Mouse (Mus musculus): Measurements from ENCODE around the gene Cyp39a1. TPM values are rescaled to one million over a fixed set of nuclear protein-coding genes. Genes with fewer than 3 reads are reported as not detected.
A peak's percentile ranks its signal among the peaks of the same experiment; 100 is the strongest.

Gene Cyp39a1
- polyA plus RNA-seq, 1 experiment from 2014 or later = 18.7 TPM

- Histone ChIP-seq H3K9ac (replicated peaks) (no peak overlapping the region), H3K9me3 (0 out of 2 replicates have a peak, but pooled peaks cover 2% of the 10 kb centered on the region), H3K4me2 (replicated peaks) (no peak overlapping the region), H3K4me3 (replicated peaks) (no peak overlapping the region), H3K36me3 (peaks cover 8% of the 10 kb centered on the region), H3K27ac (no peak overlapping the region), H3K27me3 (no peaks in the 10 kb centered on the region), H3K4me1 (replicated peaks) (no peaks in the 10 kb centered on the region)
- no peak for ATAC-seq
- 88% methylated on average over 9 of the region's 9 CpGs for WGBS
Observed at GRCm38 (mm10) chr17:43689591-43689990, 22.4 kb downstream of the Cyp39a1 start.

GRCm38 (mm10) chr17:43698997-43699649 is 31.9 kb downstream of the Cyp39a1 start:
- peak overlapping the region; percentile 48 for H3K4me2 ChIP-seq (replicated peaks)
- peaks cover 3% of the 10 kb centered on the region; the same call in 1 of the 2 replicates for H3K4me1 ChIP-seq (replicated peaks)
- H3K4me3 ChIP-seq (replicated peaks) = no peak overlapping the region
- WGBS = 38% methylated on average over 14 of the region's 14 CpGs
- H3K9me3 ChIP-seq = 0 out of 2 replicates have a peak, but pooled peaks cover 3% of the 10 kb centered on the region
- H3K36me3 ChIP-seq = peaks cover 6% of the 10 kb centered on the region; the same call in 1 of the 2 replicates
- no peak overlapping the region for H3K27ac ChIP-seq
- H3K9ac ChIP-seq (replicated peaks) = 0 out of 2 replicates have a peak overlapping the region, but pooled peaks have one; percentile 39
- peak; percentile 89 for ATAC-seq
- H3K27me3 ChIP-seq = no peaks in the 10 kb centered on the region

DNA sequence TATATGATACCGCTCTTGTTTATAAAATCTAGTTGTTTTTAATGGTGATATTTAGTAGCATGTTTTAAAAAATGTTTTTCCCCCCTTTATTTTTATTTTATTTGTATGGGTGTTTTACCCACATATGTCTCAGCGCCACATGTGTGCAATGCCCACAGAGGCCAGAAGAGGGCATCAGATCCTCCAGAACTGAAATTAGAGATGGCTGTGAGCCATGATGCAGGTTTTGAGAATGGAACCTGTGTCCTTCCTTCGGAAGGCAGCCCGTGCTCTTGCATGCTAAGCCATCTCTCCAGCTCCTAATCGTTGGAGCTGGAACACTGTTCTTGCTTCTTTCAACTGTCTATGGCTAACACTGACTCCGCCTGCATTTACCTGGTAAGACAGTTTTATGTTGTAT is 33.8 kb downstream of the Cyp39a1 start:
- Histone ChIP-seq H3K4me3 (replicated peaks) (no peak overlapping the region), H3K36me3 (peaks cover 3% of the 10 kb centered on the region; the same call in 1 of the 2 replicates), H3K4me2 (replicated peaks) (no peak overlapping the region), H3K27me3 (no peaks in the 10 kb centered on the region), H3K9ac (replicated peaks) (no peak overlapping the region), H3K27ac (no peak overlapping the region), H3K4me1 (replicated peaks) (peaks cover 3% of the 10 kb centered on the region; the same call in 1 of the 2 replicates), H3K9me3 (no peaks in the 10 kb centered on the region)
- 74% methylated on average over 6 of the region's 6 CpGs for WGBS
- no peak for ATAC-seq

- Histone ChIP-seq H3K9ac (replicated peaks) (no peak overlapping the region), H3K27ac (no peak overlapping the region), H3K9me3 (no peaks in the 10 kb centered on the region), H3K4me2 (replicated peaks) (no peak overlapping the region), H3K36me3 (no peaks in the 10 kb centered on the region; the same call in 1 of the 2 replicates), H3K4me3 (replicated peaks) (no peak overlapping the region), H3K27me3 (no peaks in the 10 kb centered on the region), H3K4me1 (replicated peaks) (no peaks in the 10 kb centered on the region)
- ATAC-seq = no peak
- WGBS = 92% methylated on average over 12 of the region's 12 CpGs
Observed at GRCm38 (mm10) chr17:43704216-43704930, 37.1 kb downstream of the Cyp39a1 start.

DNA sequence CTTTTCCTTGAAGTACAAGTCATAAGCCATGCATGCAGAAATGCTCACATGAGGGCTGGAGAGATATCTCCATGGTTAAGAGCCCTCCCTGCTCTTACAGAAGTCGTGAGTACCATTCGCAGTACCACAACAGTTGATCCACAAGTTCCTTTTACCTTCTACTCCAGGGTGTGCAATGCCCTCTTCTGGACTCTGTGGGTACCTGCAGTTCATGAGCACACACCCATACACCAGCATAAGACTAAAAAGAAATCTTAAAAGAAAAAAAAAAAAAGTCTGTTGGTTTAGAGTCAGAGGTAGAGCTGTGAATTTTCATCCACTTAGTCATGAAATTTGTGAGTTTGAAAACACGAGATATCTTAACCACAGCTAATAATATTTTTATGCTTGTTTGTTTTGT is 39.5 kb downstream of the Cyp39a1 start:
- H3K9me3 ChIP-seq = no peaks in the 10 kb centered on the region
- no peaks in the 10 kb centered on the region for H3K4me1 ChIP-seq (replicated peaks)
- H3K27me3 ChIP-seq = no peaks in the 10 kb centered on the region
- H3K27ac ChIP-seq = no peak overlapping the region
- H3K9ac ChIP-seq (replicated peaks) = no peak overlapping the region
- no peak overlapping the region for H3K4me3 ChIP-seq (replicated peaks)
- no peaks in the 10 kb centered on the region; the same call in 1 of the 2 replicates for H3K36me3 ChIP-seq
- no peak overlapping the region for H3K4me2 ChIP-seq (replicated peaks)
- no peak for ATAC-seq
- WGBS = 94% methylated on average over 3 of the region's 3 CpGs

GRCm38 (mm10) chr17:43707254-43707653 is 40.0 kb downstream of the Cyp39a1 start:
- no peaks in the 10 kb centered on the region; the same call in 1 of the 2 replicates for H3K36me3 ChIP-seq
- ATAC-seq = no peak
- H3K4me1 ChIP-seq (replicated peaks) = no peaks in the 10 kb centered on the region
- WGBS = 82% methylated on average over 3 of the region's 3 CpGs
- H3K9me3 ChIP-seq = no peaks in the 10 kb centered on the region
- H3K9ac ChIP-seq (replicated peaks) = no peak overlapping the region
- no peaks in the 10 kb centered on the region for H3K27me3 ChIP-seq
- no peak overlapping the region for H3K4me3 ChIP-seq (replicated peaks)
- no peak overlapping the region for H3K27ac ChIP-seq
- no peak overlapping the region for H3K4me2 ChIP-seq (replicated peaks)

DNA sequence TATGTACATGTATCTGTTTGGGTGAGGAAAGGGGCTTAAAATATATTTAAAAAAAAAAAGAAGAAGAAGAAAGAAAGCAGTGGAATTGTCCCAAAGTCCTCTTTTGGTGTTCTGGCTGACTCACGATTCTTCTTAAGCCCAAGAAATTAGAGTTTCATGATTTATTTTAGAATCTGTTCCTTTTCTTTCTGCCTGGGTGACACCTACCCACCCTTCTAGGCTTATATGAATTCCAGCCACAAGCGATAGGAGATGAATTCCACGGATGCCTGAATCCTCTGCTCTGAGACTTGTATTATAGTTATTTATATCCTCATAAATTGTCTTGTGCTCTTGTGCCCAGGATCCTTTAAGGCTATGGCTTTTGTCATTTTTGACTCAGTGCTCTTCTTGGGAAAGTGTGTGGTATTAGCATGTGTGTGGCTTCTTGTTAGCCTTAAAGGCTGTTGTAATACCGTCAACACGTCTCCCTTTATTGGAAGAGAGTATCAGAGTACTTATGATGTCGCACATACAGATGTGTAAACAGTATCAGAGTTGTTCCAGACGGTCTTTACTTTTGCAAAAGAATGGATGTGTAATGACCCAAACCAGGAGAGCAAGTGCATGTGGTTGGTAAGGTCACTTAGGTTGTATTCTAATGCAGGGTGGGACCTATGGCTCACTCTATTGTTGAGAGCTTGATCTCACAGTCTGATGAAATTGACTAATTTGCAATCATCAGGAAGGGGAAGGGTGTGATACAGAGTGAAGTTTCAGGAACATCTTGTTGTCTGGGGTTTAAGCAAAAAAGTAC is 44.5 kb downstream of the Cyp39a1 start:
- no peak overlapping the region for H3K4me2 ChIP-seq (replicated peaks)
- no peak for ATAC-seq
- H3K4me1 ChIP-seq (replicated peaks) = no peaks in the 10 kb centered on the region
- H3K27me3 ChIP-seq = no peaks in the 10 kb centered on the region
- H3K27ac ChIP-seq = no peak overlapping the region
- WGBS = 91% methylated on average over 7 of the region's 7 CpGs
- H3K9ac ChIP-seq (replicated peaks) = no peak overlapping the region
- no peaks in the 10 kb centered on the region; the same call in 1 of the 2 replicates for H3K36me3 ChIP-seq
- H3K4me3 ChIP-seq (replicated peaks) = no peak overlapping the region
- no peaks in the 10 kb centered on the region for H3K9me3 ChIP-seq

- Histone ChIP-seq H3K27ac (no peak overlapping the region), H3K36me3 (no peaks in the 10 kb centered on the region; the same call in 1 of the 2 replicates), H3K4me3 (replicated peaks) (no peak overlapping the region), H3K4me2 (replicated peaks) (no peak overlapping the region), H3K27me3 (no peaks in the 10 kb centered on the region), H3K4me1 (replicated peaks) (no peaks in the 10 kb centered on the region), H3K9me3 (no peaks in the 10 kb centered on the region), H3K9ac (replicated peaks) (no peak overlapping the region)
- ATAC-seq = no peak
- 80% methylated on average over 3 of the region's 3 CpGs for WGBS
Observed at GRCm38 (mm10) chr17:43714191-43714590, 47.0 kb downstream of the Cyp39a1 start.

DNA sequence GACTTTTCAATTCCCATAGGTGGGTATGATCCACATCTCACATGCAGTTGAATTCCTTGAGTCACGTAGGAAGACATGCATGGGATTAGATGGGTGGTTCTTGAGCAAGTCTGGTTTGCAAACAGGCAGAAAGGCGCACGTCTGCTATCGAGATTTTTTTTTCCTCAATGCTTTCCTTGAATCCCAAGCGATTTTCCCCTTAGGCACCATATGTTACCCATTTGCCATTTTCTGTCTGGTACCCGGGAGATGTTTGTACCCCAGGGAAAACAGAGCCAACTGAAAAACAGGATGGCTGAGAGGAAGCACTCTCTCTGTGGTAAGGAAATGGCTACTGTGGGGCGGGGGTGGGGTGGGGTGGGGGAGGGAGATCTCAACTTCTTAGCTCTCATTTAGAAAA is 49.4 kb downstream of the Cyp39a1 start:
- H3K9ac ChIP-seq (replicated peaks) = no peak overlapping the region
- no peak overlapping the region for H3K4me3 ChIP-seq (replicated peaks)
- 76% methylated on average over 7 of the region's 7 CpGs for WGBS
- H3K36me3 ChIP-seq = no peaks in the 10 kb centered on the region
- H3K4me2 ChIP-seq (replicated peaks) = no peak overlapping the region
- no peak overlapping the region for H3K27ac ChIP-seq
- no peak for ATAC-seq
- no peaks in the 10 kb centered on the region for H3K9me3 ChIP-seq
- H3K27me3 ChIP-seq = no peaks in the 10 kb centered on the region
- H3K4me1 ChIP-seq (replicated peaks) = no peaks in the 10 kb centered on the region

DNA sequence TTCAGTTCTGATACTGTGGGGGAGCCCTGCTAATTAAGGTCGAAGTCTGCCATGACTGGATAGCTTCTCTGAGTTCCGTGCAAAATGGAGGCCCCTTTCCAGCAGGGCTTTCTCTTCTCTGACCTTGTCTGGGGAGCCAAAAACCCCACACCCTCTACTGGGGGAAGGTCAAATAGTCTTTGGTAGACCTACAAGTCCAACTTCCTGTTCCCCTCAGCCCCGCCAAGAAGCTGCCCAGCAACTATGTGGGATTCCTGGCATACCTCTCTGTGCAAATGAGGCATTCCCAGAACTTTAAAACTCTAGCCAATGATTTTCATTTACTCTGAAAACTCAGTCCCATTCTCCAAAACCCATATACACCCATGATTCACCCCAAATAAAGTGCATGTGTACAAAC is 52.2 kb downstream of the Cyp39a1 start:
- Histone ChIP-seq H3K36me3 (no peaks in the 10 kb centered on the region), H3K4me3 (replicated peaks) (no peak overlapping the region), H3K27me3 (no peaks in the 10 kb centered on the region), H3K4me2 (replicated peaks) (no peak overlapping the region), H3K27ac (no peak overlapping the region), H3K9ac (replicated peaks) (no peak overlapping the region), H3K4me1 (replicated peaks) (no peaks in the 10 kb centered on the region), H3K9me3 (no peaks in the 10 kb centered on the region)
- 93% methylated on average over 3 of the region's 3 CpGs for WGBS
- ATAC-seq = no peak

DNA sequence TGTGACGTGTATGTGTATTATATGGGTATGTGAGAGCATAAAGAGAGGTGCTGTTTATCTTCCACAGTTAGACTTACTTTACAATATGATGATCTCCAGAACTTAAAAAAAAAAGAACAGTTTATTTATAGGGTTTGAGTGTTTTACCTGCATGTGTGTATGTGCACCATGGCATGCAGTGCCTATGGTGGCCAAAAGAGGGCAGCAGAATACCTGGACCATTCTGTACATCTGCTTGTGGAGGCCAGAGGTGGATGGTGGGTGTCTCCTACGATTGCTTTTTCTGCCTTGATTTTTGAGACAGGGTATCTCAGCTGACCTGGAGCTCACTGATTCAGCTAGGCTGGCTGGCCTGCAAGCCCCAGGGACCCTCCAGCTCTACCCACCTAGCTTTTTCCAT is 57.3 kb downstream of the Cyp39a1 start:
- Histone ChIP-seq H3K4me2 (replicated peaks) (no peak overlapping the region), H3K4me1 (replicated peaks) (no peaks in the 10 kb centered on the region), H3K9me3 (no peaks in the 10 kb centered on the region), H3K36me3 (no peaks in the 10 kb centered on the region), H3K27ac (no peak overlapping the region), H3K27me3 (no peaks in the 10 kb centered on the region), H3K9ac (replicated peaks) (no peak overlapping the region), H3K4me3 (replicated peaks) (no peak overlapping the region)
- 95% methylated on average over 2 of the region's 2 CpGs for WGBS
- ATAC-seq = no peak

GRCm38 (mm10) chr17:43731327-43731726 is 64.1 kb downstream of the Cyp39a1 start:
- H3K9ac ChIP-seq (replicated peaks) = no peak overlapping the region
- H3K27me3 ChIP-seq = no peaks in the 10 kb centered on the region
- H3K4me2 ChIP-seq (replicated peaks) = no peak overlapping the region
- H3K36me3 ChIP-seq = no peaks in the 10 kb centered on the region
- no peak overlapping the region for H3K27ac ChIP-seq
- WGBS = 80% methylated on average over 8 of the region's 8 CpGs
- no peak overlapping the region for H3K4me3 ChIP-seq (replicated peaks)
- ATAC-seq = no peak
- no peaks in the 10 kb centered on the region for H3K4me1 ChIP-seq (replicated peaks)
- H3K9me3 ChIP-seq = no peaks in the 10 kb centered on the region

Measured in midbrain, embryonic 13.5 days (tissue).